Mouse (Mus musculus) adrenal gland, postnatal 4 days (tissue): ENCODE measurements around the gene Arhgef3. TPM values are rescaled to one million over a fixed set of nuclear protein-coding genes. Genes with fewer than 3 reads are reported as not detected.

Experiments used
- DNase-seq, 2 experiments: peaks; one replicate each; pipeline ENCODE4 v3.0.0; 2021 to 2022; ENCODE audit warnings: low spot score in 2 of 2, mixed read lengths in 2 of 2
- total RNA-seq, 2 experiments: library from RNA; stranded (reverse); gene quantifications; 2 replicates each; pipeline ENCODE4 v1.2.3; 2021

The Arhgef3 gene
- total RNA-seq, 2 experiments from 2014 or later = 55.8 to 56.3 TPM

DNA sequence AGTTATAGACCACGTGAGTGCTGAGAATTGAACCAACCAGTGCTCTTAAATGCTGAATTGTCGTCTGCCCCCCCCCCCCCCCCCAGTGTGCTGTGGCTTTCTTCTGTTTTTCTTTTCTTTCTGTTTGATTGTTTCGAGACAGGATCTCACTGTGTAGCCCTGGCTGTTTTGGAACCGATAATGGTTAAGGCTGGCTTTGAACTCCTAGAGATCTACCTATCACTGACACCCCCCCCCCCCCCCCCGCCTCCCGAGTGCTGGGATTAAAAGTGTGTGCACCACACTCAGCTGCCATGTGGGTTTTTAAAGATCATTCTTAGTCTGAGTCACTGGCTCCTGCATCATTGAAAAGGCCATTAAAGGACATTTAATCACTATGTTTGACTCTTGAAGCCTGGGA is 147.7 kb downstream of the Arhgef3 start:
- DNase-seq = no peak

DNA sequence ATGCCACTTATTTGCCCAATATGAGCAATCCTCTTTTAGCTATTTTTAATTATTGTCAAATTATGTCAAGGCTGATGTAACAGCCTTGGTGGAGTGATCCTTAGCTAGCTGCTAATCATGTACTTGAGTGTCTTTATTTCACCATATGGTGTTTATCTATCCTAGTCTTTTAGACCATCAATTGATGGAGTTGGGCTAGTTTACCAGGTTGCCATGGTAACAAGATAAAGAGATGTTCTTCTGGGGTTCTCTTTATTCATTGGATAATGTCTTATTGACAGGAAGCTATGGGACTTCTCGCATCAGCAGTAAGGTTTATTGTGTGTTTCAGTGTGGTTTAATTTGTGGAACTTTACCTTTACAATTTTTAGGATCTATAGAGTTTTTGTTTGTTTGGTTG is 151.9 kb downstream of the Arhgef3 start:
- no peak for DNase-seq

DNA sequence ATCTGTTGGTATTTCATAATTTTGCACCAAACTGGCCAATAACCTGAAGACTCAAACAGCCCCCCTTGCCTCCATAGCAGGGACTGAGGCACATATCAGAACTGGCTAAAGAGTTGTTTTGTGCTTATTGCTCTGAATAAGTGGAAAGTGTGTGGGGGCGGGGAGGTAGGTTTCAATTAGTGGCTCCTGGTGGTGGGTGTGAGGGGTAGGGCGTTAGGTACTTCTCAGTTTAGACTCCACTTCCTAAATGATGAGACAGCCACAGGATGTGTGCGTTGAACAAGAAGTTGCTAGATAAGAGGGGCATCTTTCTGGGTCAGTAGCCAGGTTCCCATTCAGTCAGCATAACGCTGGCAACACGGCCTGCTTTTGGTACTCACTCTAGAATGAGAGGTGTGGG is 153.4 kb downstream of the Arhgef3 start:
- no peak for DNase-seq

DNA sequence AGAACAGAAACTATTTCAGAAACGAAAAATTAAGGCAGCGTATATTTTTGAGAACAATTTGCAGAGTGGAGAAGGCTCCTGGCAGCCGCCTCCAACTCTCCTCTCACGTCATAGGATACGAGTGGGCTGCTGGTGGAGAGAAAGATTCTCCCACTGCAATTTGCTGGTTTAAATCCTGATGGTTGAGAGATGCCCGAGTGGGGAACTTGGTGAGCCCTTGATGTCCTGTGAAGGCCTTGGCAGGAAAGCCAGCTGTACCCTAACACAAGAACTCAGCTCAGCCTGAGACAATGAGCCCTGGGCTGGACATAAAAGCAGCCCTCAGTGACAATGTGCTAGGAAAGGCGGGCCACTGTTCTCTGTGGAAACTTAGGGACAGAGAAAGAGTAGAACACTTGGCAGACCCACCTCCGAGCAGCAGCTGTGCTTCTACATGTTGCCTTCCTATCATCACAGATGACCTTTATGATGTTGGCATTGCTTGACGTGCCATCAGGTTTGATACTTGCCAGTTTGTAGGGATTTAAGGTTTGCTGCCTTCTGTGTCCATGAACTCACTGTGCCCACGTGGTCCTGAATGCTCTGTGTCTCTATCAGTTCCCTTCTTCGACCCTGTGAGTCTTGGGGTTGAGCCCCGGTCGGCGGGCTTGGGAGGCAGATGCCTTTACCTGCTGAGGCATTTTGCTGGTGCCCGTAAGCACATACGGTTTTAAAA is 154.4 kb downstream of the Arhgef3 start:
- DNase-seq = no peak

DNA sequence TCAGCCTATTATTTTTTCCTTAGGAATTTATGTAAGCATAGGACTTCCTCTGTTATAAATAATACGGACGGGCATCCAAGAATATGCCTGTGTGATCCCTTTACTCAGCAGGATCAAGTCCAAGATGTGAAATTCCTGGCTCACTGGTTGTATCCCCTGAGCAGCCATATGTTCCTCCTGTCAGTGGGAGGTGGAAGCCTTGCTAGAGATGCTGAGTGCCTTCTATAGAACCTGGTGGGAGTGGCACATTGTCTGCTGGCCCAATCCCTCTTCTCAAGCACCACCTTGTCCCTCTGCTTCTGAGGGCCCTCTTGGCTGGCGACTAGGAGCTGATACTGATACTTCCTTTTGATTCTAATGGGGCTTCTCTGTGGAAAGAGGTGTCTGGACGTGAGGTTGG is 155.1 kb downstream of the Arhgef3 start:
- DNase-seq = no peak

DNA sequence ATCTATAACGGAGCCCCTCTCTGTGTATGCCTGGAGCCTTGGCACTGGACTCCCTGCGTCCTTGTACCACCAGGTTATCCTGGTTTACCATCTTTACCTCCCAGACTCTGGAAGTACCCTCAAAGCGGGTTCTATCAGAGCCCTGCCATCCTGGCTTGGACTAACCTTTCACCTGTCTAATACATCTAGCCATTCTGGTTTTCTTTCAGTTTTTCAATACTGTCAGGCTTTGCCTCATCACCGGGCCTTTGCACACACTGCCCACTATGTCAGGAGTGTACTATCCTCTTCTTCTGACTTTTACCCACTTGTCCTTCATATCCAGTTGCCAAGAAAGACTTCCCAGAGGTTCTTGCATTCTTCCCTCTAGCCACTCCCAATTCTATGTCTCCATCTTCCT is 155.8 kb downstream of the Arhgef3 start:
- no peak for DNase-seq

DNA sequence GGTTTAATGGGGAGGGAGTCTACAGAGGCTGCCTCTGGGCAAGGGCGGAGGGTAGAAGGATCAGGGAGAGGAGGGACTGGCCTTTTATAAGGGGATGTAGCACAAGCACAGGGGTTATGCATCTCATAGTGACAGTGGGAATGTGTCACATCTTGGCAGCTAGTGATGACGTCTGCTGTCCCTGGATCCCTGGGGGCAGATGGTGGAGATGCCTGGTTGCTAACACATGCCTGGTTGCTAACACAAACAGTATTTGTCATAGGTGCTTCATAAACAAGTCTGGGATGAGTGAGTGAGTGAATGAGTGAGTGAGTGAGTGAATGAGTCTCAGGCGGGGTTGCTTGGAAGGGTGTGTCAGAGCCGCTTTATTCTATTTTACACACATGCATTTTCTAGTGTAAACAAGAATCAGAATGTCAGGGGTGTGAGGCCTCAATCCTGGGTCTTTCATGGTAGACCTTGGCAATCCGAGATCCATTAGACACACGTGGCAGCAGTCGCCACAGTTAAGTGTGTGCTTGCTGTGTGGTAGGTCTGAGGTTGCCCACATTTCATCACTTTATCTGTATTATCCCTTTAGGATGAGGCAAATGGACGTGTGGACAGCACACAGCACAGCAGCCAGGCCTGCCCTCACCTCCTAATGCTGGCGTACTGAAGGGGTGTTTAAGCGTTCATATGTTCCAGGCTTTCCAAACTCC is 156.8 kb downstream of the Arhgef3 start:
- no peak for DNase-seq

DNA sequence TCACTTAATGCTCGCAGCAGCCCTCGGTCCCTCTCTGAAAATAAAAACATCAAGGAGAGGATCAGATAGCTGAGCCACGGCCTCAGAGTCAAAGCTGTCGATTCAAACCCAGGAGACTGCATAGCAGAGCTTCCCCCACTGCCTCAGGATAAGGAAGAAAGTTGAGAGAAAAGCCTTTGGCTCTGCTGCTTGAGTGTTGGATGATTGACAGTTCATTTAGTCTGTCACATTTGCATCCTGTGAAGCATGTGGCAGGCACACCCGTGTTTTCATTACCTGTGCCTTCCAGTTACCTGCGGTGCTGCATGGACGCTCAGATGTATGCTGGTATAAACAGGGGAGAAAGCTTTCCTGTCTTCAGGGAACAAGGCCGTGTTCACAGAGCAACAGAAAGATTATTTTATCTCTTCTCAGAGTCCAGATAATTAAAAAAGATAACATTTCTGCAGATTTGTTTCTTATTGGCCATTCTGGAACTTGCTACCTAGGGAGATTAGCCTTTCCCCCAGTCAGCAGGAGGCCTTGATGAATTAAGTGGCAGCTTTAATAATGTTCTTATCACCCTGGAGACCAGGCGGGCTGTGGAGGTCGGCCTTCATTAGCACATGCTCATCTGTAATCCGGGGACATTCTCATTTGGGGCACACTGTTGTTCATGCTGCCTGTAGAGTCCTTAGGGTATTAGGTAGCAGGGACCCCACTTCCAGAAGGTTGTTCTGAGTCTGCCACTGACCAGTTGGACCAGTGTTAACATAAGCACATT is 157.6 kb downstream of the Arhgef3 start:
- DNase-seq = no peak

DNA sequence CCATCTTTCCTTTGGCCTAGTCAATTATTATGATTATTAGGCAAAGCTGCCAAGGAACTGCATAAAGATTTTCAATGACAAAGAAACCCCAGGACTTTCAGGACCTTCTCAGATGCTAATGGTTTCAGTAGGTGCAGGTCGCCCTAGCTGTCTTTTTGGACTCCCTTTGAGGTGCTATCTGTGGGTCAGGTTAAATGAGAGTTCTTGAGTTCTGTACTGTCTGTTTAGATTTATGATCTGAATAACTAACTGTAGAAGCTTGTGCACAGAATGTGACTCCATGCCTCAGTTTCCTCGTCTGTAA is 158.1 kb downstream of the Arhgef3 start:
- DNase-seq = no peak

DNA sequence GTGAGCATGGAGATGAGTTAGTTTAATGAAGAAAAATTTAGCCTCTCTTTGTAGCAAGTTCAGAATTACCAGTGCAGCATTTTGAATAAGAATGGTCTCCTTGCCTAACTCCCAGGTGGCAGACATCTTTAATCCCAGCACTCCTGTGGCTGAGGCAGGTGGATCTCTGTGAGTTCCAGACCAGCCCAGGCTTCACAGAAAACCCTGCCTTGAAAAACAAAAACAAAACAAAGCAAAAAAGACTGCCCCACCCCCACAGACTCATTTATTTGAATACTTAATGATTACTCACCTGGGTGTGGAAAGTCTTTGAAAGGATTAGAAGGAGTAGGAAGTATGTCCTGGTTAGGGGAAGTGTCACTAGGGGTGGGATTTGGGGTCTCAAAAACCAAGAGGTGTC is 158.5 kb downstream of the Arhgef3 start:
- no peak for DNase-seq

DNA sequence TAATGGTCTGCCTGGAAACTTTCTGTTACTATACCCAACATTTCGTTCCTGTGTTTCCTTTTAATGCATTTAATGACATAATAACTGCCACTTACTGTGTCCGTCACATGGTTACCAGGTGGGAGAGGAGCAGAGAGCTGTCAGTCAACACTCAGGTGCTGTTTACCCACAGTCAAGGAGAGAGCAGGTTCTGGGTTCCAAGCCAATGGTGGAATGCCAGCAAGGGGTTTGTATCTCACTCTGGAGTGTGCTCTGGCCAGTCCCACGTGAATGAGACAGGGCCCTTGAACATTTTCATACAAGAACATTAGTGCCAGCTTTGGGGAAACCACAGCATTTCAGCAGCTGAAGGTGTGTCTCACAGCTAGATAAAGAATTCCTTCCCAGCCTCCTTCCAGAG is 162.6 kb downstream of the Arhgef3 start:
- no peak for DNase-seq

DNA sequence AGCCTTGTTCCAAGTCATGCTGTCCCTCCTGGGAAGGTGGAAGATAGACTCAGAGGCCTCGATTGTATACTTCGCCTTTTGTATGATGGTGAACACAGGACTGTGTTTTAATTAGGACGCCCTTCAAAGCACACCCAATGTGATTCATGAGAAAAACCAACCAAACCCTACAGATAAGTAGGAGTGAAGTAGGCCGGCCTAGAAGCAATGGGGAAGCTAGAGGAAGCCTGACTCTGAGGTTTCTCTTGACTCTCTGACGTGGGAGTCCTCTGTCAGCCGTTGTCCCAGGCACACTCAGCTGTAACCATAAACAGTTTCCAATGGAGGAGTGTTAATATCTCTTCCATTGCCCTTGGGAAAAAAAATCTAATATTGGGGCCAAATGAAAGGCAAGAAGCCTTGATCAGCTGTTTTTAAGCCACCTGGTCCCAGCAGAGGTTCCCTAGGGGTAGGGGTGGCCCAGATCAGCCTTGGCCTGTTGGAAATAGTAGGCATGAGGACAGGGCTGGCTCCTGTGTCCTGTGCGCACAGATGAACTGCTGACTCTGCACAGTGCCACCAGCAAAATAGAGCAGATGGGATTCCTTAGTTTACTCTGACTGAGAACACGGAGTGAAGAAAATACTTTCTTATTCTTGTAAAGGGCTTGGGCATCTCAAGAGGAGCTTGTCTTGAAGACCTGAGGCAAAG is 165.6 kb downstream of the Arhgef3 start:
- DNase-seq = no peak

DNA sequence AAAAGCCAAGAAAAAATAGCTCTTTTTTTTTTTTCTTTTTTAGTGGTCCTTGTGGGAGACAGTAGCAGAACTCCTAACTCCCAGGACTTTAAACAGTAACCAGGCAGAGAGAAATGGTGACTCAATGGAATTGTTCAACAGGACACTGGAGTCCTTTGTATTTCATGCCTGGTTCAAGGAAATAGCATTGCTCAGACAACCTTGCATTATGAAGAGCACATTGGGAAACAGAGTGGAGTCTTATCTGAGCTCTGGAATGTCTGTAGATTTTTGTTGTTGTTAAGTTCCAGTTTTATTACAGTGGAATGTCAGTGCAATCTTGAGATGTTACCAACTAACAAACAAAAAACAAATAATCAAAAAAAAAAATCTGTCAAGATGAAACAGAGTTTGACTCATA is 169.3 kb downstream of the Arhgef3 start:
- no peak for DNase-seq

DNA sequence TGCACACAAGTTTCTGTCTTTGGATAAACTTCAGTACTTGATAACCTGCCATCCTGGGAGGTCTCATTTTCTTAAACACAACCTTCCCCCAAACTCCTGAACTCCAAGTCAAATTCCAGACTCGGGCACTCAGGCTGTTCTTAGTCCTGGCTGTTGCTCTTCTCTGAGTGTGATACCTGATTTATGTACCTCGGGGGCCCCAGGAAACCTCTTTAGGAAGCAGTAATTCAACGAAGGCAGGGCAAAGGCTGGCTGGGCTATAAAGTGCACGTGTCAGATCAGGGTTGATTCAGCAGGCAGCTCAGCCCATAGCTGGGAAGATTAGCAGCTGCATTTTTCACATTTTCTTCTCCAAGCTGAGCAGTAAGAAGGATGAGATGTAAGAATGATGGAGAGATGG is 171.5 kb downstream of the Arhgef3 start:
- DNase-seq = no peak

DNA sequence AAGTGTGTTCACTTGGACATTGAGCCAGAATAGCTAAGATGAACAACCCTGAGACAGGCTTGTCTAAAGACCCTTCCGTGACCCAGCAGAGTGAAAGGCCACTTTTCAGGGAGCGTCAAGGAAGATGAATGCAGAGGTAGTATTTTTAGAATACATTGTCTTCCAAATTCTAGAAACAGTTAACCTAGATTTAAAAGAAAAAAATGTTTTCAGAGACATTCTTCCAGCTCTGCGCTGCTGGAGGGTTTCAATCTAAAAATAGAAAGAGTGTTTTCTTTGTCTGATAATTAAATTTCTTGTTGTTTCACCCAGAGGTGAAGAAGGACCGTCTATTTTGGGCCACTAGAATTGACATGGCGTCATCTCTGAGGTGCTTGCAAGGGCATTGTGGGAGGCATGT is 174.4 kb downstream of the Arhgef3 start:
- no peak for DNase-seq

DNA sequence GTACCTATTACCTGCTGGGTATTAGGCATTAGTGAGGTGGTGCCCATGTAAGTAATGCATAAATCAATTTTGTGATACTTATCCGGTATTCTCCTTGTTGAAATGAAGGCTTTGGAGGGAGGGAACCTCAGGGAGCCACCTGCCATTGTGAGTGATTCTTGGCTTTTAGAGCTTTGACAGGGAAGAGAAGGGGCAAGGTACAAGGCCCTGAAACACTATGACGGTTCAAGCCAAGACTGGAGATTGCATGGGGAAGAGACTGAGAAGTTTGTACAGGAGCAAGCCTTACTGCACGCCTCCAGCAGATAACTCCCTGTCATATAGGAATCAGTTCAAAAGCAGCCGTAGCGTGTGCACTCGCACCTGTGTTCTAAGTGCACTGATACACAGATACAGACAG is 177.4 kb downstream of the Arhgef3 start:
- no peak for DNase-seq

DNA sequence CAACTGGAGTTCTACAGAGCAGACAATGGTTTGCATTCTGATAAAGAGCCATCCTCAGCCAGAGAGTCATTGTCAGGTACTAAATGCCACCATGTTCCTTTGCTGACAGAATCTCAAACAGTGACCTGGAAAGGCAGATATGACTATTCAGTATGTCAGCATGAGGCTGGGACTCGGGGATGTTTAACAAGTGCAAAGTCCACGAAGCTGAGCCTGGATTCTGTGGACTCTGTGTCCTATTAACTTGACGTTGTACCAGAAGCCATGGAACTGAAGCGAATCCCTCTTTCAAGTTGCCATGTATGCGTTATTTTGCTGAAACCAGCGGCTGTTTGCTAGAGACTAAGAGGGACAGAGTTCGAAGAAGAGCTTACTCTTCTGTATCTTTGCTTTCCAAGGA is 181.1 kb downstream of the Arhgef3 start:
- no peak for DNase-seq

DNA sequence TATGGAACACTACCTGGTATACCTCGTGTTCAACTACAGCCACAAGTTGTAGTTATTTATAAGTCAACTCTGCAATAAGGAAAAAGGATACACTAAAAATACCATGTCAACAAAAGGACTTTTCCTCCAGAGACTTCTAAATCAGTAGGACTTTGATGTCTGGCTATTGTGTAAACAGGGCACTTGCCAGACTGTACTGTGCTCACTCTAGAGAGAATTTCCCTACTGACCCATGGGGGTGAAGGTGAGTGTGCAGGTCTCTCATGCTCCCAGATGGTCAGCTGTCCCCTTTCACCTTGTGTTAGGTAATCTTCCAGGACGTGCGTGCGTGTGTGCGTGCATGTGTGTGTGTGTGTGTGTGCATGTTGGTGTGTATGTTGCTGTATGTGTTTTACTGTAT is 182.3 kb downstream of the Arhgef3 start:
- no peak for DNase-seq

DNA sequence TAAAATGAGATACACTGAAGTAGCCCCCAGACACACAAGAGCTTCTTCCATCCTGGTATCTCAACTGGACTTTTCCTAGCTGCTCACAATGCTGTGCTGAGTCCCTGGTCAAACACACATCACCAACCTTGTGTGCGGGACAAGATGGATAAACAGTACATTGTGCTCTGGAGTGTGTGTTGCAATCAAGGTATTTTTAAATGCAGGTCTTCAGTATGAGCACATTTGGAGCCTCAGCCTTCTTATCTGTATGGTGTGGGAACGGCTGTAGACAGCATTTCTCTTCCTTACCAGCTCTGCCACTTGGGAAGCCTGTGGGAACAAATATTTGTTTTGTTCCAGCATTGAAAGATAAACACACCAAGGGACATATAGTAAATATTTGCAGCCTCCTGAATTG is 184.2 kb downstream of the Arhgef3 start:
- no peak for DNase-seq

DNA sequence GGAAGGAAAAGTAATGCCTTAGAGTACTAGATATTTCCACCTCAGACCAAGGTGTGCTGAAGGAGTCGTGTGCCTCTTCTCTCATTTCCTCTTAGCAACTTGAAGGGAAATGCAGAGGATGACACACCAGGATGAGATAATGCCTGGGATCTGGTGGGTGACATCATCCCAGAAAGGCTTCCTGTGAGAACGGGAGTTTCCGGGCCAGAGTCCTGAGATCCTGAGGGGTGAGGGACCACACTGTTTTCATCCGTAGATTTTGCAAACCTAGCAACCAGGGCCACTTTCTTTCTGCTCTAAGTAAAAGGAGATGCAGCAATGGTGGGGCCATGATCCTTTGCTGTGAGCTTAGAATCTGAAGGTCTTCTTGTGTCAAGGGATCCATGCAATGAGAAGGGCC is 185.0 kb downstream of the Arhgef3 start:
- no peak for DNase-seq

DNA sequence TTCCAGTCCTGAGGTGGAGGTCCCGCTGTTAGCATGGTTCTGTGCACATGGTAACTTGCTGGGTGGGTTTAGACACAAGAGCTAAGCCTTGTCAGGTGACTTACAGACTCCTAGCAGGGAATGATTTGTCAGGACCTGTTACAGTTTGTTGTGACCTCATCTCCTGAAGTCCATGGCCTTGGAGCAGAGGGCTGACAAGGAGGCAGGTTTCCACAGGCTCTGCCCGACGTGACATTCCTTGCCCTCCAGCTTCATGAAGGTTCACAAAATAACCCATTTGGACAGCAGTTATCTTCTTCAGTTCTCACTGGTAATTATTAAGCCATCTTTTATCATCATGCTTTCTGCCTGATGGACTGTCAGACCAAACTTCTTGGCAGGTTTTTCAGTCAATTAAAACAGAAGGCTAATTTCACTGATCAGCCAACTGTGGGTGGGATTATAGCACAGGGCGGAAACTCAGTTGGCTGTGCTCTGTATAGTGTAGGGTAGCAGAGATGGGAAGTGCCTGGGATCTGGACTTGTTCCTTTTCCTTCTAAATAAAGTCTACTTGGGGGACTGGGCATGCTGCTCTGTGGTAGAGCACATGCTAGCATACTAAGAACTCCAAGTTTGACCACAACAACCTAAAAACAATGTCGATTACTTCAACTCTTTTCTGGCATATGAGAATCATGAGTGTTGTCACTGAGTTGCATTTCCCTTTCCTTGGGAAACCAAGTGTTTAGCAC is 187.2 kb downstream of the Arhgef3 start:
- DNase-seq = no peak
